Mouse (Mus musculus) brain, embryonic 14.5 days (tissue): ENCODE results near the gene Tbc1d22a.

ENCODE experiments used
- CTCF ChIP-seq: fragments of 200-500 bp; IDR thresholded peaks from 2 replicates; pipeline ENCODE4 v1.5.1; 2012; ENCODE audit warnings: inconsistent platforms, mild to moderate bottlenecking, moderate library complexity, borderline replicate concordance; ENCODE audit not compliant: insufficient read depth, insufficient read length; ENCODE audit errors: extremely low read depth
- POLR2A ChIP-seq: fragments of 200-500 bp; IDR thresholded peaks from 2 replicates; pipeline ENCODE4 v1.6.1; 2012; ENCODE audit warnings: mild to moderate bottlenecking, inconsistent platforms, borderline replicate concordance; ENCODE audit not compliant: poor library complexity, insufficient read depth, insufficient read length, severe bottlenecking; ENCODE audit errors: extremely low read depth

GRCm38 (mm10) chr15:86226221-86226620 is 12.0 kb downstream of the Tbc1d22a start:
- no peak for TF ChIP-seq CTCF
- TF ChIP-seq POLR2A, result no peak
